Mouse (Mus musculus) megakaryocyte, adult 5-6 weeks (primary cell): ENCODE results near the gene Sp7. TPM values are rescaled to one million over a fixed set of nuclear protein-coding genes. Genes with fewer than 3 reads are reported as not detected.

Source experiments
- ATAC-seq: 2 replicates; pipeline ENCODE4 v1.8.0; 2016; ENCODE audit warnings: mild to moderate bottlenecking, inconsistent platforms; ENCODE audit not compliant: poor library complexity, severe bottlenecking
- total RNA-seq, 2 experiments: library from RNA; stranded (forward) in 1 of 2; stranded (reverse) in 1 of 2; fragments of 153-499, 151-499 nt in 1 of 2; fragments of 221-1000, 200-1000 nt in 1 of 2; gene quantifications; 2 replicates each; pipeline versions ENCODE4 v1.2.3 to v1.2.4; 2015 to 2017

Gene Sp7
- total RNA-seq (2015): not detected in 2 replicates
- total RNA-seq (2017): not detected in 2 replicates

DNA sequence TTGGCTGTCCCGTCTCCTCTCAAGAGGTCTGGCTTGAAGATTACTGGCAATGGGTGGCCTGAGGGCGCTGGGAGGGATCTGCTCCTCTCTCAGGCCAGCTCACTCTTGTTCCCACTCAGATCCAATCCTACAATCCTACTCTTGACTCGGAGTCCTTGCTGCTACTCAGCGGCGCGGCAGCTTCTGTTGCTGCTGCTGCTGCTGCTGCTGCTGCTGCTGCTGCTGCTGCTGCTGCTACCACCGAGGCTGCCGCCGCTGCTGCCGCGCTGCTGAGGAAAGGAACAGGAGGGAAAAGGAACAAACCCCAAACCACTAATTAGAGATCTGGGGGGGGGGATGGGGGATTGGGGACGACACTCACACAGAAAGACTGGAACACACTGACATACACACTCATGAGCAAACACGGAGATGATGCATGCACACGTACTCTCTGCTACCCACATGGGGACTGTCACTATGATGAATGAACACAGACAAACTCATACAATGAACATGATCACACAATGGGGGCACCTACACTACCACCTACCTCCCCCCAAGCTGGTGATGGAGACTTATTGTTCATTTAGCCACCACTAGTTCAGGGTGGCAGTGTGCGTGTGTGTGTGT lies at the start of gene Sp7:
Sp7 (minus strand) TSS at position 450 of the 612 bp plus-strand sequence.
- no peak for ATAC-seq

DNA sequence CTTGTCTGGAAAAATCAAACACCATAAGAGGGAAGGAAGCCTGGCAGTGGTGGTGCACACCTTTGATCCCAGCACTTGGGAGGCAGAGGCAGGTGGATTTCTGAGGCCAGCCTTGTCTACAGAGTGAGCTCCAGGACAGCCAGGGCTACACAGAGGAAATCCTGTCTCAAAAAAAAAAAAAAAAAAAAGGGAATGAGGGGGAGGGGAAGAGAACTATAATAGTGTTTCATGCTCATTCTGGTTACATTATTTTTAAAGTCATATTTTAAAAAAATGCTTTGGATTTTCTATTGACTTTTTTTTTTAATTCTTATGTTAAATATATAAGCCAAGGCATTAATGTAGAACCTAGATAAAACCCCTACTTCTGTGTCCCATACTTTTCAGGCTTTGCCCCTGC lies 46.7 kb upstream of the Sp7 start:
- no peak for ATAC-seq

DNA sequence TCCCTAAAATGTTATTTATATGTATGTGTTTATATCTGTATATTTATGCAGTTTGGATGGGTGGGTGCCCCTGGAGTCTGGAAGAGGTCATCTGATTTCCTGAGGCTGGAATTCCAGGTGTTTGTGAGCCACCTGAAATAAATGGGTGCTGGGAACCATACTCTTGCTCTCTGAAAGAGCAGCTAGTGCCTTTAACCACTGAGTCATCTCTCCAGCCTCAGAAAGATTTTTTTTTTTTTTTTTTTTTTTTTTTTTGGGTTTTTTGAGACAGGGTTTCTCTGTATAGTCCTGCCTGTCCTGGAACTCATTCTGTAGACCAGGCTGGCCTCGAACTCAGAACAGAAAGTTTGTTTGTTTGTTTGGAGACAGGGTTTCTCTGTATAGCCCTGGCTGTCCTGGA lies 44.1 kb upstream of the Sp7 start:
- no peak for ATAC-seq

DNA sequence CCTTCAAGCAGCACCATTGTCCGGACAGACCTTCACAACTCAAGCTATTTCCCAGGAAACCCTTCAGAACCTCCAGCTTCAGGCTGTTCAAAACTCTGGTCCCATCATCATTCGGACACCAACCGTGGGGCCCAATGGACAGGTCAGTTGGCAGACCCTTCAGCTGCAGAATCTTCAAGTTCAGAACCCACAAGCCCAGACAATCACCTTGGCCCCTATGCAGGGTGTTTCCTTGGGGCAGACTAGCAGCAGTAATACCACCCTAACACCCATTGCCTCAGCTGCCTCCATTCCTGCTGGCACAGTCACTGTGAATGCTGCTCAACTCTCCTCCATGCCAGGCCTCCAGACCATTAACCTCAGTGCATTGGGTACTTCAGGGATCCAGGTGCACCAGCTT lies 42.3 kb upstream of the Sp7 start:
- no peak for ATAC-seq

DNA sequence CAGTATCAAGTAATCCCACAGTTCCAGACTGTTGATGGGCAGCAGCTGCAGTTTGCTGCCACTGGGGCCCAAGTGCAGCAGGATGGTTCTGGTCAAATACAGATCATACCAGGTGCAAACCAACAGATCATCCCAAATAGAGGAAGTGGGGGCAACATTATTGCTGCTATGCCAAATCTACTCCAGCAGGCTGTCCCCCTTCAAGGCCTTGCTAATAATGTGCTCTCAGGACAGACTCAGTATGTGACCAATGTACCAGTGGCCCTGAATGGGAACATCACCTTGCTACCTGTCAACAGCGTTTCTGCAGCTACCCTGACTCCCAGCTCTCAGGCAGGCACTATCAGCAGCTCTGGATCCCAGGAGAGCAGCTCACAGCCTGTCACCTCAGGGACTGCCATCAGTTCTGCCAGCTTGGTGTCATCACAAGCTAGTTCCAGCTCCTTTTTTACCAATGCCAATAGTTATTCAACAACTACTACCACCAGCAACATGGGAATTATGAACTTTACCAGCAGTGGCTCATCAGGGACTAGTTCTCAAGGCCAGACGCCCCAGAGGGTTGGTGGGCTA lies 41.7 kb upstream of the Sp7 start:
- no peak for ATAC-seq

DNA sequence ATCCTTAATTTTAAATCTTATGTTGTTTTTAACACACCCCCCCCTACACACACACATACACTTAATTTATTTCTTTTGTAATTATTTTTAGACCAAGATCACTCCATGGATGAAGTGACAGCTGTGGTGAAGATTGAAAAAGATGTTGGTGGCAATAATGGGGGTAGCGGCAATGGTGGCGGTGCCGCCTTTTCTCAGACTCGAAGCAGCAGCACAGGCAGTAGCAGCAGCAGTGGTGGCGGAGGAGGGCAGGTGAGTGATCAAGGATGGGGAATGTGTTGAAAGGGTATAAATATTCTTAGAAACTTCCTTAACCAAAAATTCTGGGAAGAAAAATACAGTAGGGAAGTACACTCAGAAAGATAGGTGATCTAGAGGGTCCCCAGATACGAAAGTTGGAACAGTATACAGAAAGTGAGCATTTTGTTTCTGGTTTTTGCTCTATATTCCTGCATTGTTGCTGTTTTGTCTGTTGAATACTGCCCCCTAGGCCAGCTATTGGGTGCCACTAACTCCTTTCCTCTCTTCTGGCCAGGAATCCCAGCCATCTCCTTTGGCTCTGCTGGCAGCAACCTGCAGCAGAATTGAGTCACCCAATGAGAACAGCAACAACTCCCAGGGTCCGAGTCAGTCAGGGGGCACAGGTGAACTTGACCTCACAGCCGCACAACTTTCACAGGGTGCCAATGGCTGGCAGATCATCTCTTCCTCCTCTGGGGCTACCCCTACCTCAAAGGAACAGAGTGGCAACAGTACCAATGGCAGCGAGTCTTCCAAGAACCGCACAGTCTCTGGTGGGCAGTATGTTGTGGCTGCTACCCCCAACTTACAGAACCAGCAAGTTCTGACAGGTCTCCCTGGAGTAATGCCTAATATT lies 40.9 kb upstream of the Sp7 start:
- ATAC-seq: no peak

DNA sequence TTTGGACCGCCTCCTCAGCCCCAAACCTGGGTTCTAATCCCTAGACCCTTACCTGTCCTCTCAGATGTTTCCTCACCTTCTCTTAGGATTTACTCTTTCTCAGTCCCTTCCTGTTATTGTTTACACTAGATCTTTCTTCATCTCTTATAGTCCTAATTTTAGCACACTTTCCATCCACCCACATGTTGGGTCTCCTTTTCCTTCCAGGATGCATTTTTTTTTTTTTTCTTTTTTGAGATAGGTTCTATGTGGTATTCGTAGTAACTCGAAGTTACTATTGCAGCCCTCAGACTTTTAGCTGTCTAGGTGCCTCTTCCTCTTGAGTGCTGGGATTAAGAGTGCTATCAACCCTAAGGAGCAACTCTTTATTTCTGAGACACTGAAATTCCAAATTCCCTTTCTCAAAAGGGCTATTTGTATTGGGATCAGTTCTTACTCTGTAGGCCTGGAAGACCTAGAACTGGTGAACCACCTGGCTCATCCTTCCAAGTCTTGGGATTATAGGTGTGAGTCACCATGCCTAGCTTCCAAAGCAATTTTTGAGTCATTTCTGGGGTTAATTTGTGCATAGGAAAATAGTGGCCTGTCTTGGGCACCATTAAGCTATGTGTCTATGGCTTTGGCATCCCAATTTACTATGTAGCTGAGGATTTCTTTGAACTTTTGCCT lies 40.1 kb upstream of the Sp7 start:
- ATAC-seq: no peak

DNA sequence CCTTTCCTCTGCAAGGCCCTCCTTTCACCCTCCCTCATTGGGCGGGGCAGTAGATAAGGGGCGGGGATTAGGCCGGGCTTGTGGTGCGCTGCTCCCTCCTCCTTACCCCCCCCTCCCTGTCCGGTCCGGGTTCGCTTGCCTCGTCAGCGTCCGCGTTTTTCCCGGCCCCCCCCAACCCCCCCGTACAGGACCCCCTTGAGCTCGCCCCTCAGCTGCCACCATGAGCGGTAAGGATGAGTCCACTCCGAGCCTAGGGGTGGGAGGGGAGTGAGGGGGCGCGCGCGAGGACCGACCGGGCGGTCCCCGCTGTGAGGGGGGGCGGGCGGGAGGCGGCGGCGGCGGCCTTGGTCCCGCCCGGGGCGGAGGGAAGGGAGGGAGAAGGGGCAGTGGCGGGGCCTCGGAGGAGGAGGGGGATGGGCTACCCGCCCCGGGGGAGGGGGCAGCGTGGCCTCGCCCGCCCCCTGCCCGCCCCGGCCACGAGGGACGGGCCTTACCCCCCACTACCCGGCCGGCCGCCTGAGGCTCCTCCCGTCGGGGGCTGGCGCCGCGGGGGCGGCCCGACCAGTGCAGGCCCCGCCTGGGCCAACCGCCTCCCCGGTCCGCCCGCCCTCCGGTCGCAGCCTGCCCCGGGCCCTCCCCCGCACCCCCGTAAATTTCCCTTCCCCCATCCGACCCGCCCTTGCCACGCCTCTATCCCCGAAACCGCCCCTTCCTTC lies 39.4 kb upstream of the Sp7 start:
- ATAC-seq: peak; percentile 31

DNA sequence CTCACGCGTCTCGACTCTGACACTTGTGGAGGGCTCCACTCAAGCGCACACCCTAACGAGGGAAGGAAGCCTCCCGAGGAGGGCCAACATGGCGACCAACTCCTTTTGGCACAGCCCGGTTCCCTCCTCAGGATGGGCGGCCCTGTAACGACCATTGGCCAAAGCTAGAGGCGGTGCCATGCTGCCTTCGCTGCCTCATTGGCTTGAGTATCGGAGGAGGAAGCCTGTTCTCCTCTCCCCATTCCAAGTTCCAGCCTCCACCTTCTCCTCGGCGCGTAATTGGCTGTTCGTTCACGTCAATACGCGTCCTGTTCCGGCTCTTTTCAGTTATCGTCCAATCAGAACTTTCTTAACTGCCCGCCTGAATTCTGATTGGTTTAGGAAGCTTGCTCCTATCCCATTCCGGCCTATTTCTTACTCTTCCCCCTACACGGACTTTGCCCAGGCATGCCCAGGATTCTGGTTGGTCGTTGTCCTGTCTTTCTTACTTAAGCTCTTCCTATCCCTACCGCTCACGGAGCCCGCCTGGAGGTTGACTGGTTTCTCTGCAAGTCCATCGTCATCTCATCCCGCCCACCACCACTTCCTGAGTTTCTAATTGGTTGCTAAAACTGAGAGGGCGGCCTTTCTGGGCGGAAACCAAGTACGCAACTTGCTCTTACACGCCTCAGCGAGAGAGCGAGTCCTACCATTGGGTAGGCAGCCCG lies 38.7 kb upstream of the Sp7 start, which contains the start of gene Sp1:
Sp1 (plus strand) TSS at position 655 of the 707 bp plus-strand sequence.
- ATAC-seq: peak; percentile 76

DNA sequence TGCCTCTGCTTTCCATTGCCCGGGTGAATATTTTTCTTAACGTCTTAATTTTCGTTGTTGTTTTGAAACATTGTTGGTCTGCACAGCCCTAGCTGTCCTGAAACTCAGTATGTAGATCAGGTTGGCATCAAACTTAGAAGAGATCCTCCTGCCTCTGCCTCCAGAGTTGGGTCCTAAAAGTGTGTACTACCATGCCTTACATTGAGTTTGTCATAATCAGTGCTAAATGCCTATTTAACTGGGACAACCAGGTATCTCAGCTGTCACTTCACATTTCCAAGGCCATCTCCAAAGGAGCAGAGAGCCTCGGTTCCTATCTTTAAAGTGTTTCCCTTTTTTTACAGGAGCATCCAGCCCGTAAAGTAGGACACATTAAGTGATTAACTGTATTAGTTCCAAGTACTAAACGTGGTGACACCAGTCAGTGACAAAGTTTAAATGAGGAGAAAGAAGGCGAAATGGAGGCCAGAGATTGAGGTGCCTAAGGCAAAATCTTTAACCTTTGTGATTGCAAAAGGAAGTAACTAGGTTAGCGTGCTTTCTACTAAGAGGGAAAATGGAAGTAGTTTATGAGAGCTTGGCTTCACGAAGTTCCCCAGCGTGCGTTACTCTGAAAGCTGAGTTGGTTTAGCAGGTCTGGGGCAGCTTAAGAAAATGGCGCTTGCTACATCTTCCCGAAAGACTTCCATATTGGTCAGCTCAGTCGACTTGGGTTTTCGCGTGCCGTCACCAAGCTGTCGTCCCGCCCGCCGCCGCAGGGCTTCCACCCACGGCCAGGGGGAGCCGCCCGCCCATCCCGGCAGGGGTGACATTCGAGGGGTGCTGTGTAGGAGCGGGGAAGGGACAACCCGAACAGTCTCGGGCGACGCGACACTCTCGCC lies 37.9 kb upstream of the Sp7 start:
- peak; percentile 53 for ATAC-seq

DNA sequence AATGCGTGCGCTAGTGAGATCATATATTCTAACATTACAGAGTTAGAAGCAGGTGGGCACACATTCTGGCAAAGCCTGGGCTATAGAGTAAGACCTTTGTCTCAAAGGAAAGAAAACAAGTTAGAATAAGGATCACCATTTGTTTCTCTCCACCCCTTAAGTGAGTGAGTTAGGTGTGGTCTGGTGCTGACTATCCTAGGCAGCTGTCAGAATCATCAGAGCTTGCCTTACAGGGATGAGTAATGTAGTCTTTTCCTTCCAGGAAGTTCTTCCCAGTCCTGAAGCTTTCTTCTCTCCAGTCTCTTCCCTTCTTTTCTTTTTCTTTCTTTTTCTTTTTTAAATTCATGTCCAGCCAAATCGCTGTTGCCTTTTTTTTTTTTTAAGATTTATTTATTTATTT lies 35.2 kb upstream of the Sp7 start:
- no peak for ATAC-seq

DNA sequence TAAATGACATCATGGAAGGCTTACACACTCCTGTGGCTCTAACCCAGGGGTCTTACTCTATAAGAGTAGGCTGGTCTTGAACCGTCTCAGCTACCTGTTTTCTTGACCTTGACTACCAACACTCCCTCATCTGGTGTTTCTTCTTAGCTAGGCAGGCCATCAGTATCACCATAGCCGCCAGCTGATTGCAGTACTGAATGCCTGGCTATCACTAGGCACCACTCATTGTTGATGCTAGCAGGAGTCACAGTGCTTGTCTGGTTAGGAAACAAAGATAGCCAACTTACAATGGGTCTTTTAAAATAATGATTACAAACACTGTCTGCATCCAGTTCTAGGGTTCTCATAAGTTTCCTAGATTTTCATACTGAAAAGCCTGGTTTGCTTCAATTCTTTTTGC lies 34.3 kb upstream of the Sp7 start:
- ATAC-seq: no peak

DNA sequence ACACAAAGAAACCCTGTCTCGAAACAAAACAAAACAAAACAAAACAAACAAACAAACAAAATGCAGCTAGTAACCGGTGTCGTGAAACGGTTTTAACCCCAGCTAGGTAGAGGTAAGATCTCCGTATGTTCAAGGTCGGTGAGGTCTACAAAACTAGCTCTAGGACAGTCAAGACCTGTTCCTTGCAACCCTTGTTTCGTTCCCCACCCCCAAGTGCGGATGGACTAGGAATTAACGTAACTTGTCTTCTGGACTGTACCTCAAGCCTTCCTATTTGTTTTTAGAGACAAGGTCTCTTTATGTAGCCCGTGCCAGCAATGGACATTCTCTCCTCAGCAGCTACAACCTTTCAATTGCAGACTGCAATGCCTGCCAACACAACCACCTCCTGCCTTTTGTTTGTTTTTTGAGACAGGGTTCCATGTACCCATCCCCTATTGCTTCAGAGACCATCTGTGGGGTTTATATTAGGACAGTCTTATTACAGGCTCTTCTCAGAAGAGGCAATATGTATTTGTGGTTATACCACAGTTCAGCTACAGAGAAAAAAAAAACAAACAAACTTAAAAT lies 33.6 kb upstream of the Sp7 start:
- no peak for ATAC-seq

DNA sequence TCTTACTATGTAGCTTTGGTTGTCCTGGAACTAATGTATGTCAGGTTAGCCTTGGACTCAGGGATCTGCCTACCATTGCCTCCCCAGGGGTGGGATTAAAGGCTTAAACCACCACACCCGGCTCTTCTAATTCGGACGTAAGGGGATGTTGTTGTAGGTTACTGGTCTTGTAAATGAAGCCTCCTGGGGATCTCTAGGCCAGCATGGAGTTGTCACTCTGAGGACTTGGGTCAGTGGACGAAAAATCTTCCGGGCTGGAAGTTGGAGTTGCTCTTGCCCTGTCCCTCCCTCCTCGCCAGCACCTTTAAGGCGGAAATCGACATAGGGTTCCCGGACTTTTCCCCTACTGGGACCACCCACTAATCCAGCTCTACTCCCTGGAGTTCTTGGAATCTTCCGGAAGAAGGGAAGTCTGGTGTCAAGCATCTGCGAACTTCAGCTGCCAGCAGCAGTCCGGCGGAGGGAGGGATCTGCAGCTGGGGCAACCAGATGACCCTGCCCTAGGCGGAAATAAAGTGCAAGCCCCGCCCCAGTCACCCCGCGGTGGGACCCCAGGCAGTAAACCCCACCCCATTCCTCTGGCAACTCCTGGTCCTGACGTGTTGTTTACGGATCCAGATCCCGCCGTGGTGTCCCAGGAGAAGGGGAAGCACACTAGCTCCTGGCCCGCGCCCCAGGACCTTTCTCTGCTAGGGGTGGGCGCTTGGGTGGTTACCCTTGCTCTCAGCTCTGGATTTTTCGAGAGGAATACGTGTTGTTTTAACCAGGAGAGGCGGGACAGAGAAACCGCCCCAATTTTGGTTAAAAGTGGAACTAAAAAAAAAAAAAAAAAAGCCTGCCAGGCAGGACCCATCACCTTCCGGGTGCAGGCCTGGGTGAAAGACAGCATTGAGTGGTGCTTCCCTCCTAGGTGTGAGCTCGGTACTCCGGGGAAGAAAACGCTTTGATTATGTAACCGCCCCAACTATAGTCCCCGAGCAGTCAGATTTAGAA lies 32.5 kb upstream of the Sp7 start:
- ATAC-seq: peak; percentile 98

DNA sequence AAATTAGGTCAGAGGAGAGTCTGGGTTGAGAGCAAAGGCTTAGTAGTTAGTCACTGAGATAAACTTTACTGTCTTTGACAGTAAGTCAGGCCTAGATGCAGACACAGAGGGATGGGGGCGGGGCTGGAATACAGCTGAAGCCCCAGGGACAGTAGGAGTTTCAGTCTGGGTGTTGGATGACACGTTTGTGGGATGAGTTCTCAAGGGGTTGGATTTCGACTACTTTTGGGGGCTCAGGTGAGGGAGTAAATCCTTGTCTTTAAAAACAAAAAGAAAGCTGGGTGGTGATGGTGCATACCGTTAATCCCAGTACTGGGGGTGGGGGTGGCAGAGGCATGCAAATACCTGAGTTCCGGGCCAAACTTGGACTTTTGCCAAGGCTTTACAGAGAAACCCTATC lies 31.6 kb upstream of the Sp7 start:
- ATAC-seq: no peak

DNA sequence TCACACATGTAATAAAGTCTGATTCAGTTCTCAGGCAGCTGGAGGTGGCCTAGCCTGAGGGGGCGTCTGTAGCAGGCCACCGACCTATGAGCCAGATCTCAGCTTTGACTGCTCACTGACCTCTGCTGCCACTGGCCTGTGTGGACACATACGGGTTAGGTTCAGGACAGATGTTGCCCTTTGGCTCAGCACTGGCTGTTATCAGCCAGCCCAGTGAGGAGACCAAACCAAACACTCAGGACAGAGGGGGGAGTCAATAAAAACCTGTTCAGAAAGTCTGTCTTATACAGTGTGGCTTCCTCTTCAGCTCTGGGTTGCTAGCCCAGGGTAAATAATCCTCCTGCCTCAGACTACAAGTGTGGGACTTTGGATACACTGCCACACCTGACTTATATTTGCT lies 28.1 kb upstream of the Sp7 start:
- no peak for ATAC-seq

DNA sequence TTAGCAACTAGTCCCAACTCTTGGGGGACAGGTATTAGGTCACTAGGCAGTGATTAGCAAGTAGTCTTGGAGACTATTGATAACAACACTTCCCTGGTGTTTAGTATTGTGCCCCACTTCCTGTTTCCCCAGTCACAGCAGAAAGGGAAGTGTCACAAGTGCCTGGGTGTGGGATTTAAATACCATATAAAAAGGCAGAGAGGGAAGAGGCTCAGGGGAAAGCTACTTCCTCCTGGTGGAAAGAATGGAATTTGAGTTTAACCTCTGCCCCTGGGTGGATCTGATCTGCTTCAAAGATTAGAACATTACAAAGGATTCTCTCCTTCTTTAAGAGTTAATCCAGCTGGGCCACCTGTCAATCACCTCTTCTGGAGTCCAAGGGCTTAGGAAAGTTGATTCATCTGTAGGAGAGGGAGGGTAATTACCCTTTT lies 26.6 kb upstream of the Sp7 start:
- peak; percentile 99 for ATAC-seq

DNA sequence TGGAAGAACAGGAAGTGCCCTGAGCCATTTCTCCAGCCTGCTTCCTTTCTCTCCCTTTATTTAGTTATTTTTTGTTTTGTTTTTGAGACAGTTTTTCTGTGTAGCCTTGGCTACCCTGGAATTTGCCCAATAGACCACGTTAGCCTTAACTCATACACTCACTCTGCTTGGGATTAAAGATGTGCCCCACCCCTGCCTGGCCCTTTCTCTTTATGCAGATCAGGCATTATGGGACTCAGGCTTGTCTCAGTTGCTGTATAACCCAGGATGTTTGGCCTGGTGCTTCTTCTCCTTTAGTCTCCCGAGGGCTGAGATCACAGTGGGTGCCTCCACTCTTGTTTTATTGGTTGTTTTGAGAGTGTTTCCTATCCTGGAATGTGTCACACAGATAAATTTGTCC lies 25.5 kb upstream of the Sp7 start:
- ATAC-seq: no peak
